Mouse (Mus musculus) bone marrow, adult 2 months (tissue): Measurements from ENCODE around the gene Myo15b.

Source experiments
- CTCF ChIP-seq: fragments of 200-500 bp; IDR thresholded peaks from 2 replicates; pipeline ENCODE4 v1.5.1; 2011; ENCODE audit warnings: low read length, control low read depth; ENCODE audit not compliant: control insufficient read depth, insufficient read depth
- POLR2A ChIP-seq: fragments of 200-500 bp; IDR thresholded peaks from 2 replicates; pipeline ENCODE4 v1.6.1; 2011; ENCODE audit warnings: low read depth, mild to moderate bottlenecking, control low read depth, low read length, borderline replicate concordance; ENCODE audit not compliant: control insufficient read depth

GRCm38 (mm10) chr11:115901338-115902161 lies 43.3 kb downstream of the Myo15b start:
- peak; percentile 34; the same call in 1 of the 2 replicates for TF ChIP-seq POLR2A
- TF ChIP-seq CTCF = 0 out of 2 replicates have a peak, but pooled peaks have one; percentile 13
